Mouse (Mus musculus) E14TG2a.4 (cell line): ENCODE measurements around the gene Smpdl3b.

Experiments
- CTCF ChIP-seq: conservative IDR thresholded peaks from 2 replicates; pipeline ENCODE4 v1.5.1; 2014; ENCODE audit warnings: low read length
- NANOG ChIP-seq: IDR thresholded peaks from 2 replicates; pipeline ENCODE4 v1.6.1; 2014; ENCODE audit warnings: borderline replicate concordance, low read length, mixed read lengths
- POU5F1 ChIP-seq: IDR thresholded peaks from 2 replicates; pipeline ENCODE4 v1.6.1; 2014; ENCODE audit warnings: low read length, borderline replicate concordance

DNA sequence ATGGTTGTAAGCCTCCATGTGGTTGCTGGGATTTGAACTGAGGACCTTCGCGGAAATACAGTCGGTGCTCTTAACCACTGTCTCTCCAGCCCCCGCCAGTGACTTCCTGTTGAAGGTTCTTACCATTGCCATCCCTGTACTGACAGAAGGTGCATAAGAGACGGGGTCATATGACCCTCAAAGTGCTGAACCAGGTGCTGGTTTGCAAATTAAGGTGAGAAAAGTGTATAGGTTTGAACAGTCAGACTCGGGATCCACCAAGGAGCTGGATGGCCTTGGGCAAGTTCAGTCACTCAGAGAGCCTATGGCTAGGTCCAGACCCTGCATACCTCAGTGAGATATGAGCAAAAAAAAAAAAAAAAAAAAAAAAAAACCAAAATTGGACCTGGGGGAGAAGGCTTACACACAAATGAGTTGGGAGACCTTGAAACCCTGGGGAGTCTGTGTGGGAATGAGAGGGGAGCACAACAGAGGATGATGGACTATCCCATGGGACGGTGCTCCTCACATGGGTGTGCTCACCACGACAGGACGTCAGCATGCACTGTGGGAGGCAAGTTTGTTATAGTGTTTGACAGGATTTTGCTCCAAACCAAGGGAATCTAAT, 10.0 kb downstream of the Smpdl3b start:
- TF ChIP-seq CTCF (no peak), POU5F1 (no peak), NANOG (no peak)
